Mouse (Mus musculus): ENCODE data around the gene Kcp. TPM values are rescaled to one million over a fixed set of nuclear protein-coding genes. Genes with fewer than 3 reads are reported as not detected.

Gene Kcp
- total and polyA plus RNA-seq, 3 experiments: 0.51 to 0.64 TPM; not detected in 1

DNA sequence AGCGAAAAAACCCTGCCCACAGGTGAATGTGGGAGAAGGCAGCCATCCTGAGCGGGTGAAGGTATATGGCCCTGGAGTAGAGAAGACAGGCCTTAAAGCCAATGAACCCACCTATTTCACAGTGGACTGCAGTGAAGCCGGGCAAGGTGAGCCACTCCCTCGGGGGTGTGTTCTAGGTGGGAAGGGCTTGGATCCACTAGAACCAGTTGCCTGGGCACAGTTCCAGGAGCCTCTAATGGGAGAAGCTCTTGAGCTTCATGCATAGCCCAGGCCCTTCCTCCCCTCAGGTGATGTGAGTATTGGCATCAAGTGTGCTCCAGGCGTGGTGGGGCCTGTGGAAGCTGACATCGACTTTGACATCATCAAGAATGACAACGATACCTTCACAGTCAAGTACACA lies 62.4 kb downstream of the Kcp start:
- no peaks in the 10 kb centered on the region for H3K9me3 ChIP-seq (replicated peaks; ENCODE audit: low read length)
- no peak overlapping the region for H3K27ac ChIP-seq (ENCODE audit: insufficient read depth, low read depth)
- dilution Hi-C loops (cut with MboI; ENCODE audit: extremely low pct_ligation_motif_present, extremely low pct_unique_long_range_greater_than_20kb, low sequenced_read_pairs) (no loop called here), in situ Hi-C loops (cut with MboI; ENCODE audit: low pct_ligation_motif_present, low pct_unique_long_range_greater_than_20kb, low sequenced_read_pairs) (loop anchor here (5.0 kb wide), 1 partner anchor 38 kb away; no protein-coding TSS in a partner anchor)
- H3K9ac ChIP-seq (ENCODE audit: insufficient read depth, low read depth): no peak overlapping the region
- H3K4me1 ChIP-seq (ENCODE audit: control insufficient read depth in 1 of 2, insufficient read depth in 2 of 2): peaks cover 7 to 9% of the 10 kb centered on the region in 2 experiments
- DNase-seq (ENCODE audit: extremely low read depth): no peak
- no peaks in the 10 kb centered on the region for H3K79me2 ChIP-seq (replicated peaks; ENCODE audit: control insufficient read depth, extremely low read depth, insufficient read depth, poor library complexity, severe bottlenecking)
- H3K36me3 ChIP-seq (replicated peaks in 1 of 2; ENCODE audit: control insufficient read depth in 1 of 2, insufficient read depth in 1 of 2, low read length in 1 of 2): peaks cover 9 to 17% of the 10 kb centered on the region in 2 experiments
- no peak overlapping the region for H3K4me3 ChIP-seq (replicated peaks in 1 of 3; ENCODE audit: low read depth in 2 of 3, low read length in 2 of 3, poor library complexity in 1 of 3)
- TF ChIP-seq ELF1 (IDR thresholded peaks at IDR 0.05; ENCODE audit: low read depth, low read length): no peak
- no peak for TF ChIP-seq IRF4 (IDR thresholded peaks at IDR 0.05; ENCODE audit: low read depth, low read length)
- TF ChIP-seq USF1 (IDR thresholded peaks at IDR 0.05; ENCODE audit: low read depth, low read length): no peak
- no peak for TF ChIP-seq HCFC1 (IDR thresholded peaks at IDR 0.05; ENCODE audit: low read depth, low read length)
- no peak for TF ChIP-seq JUND (conservative IDR thresholded peaks at IDR 0.05; ENCODE audit: low read depth, low read length)
- TF ChIP-seq POLR2A (IDR thresholded peaks at IDR 0.05; ENCODE audit: low read depth, low read length): no peak
- TF ChIP-seq USF2 (conservative IDR thresholded peaks at IDR 0.05; ENCODE audit: low read depth, low read length): no peak
- TF ChIP-seq TBP (conservative IDR thresholded peaks at IDR 0.05; ENCODE audit: low read depth, low read length): no peak
- TF ChIP-seq SIN3A (IDR thresholded peaks at IDR 0.05; ENCODE audit: low read length): no peak
- no peak for TF ChIP-seq ZKSCAN1 (IDR thresholded peaks at IDR 0.05; ENCODE audit: borderline replicate concordance, low read depth, low read length)
- no peak for TF ChIP-seq ZNF384 (IDR thresholded peaks at IDR 0.05; ENCODE audit: low read depth, low read length)
- no peak for TF ChIP-seq MAX (IDR thresholded peaks at IDR 0.05; ENCODE audit: low read length)
- no peak for TF ChIP-seq BHLHE40 (IDR thresholded peaks at IDR 0.05; ENCODE audit: low read depth, low read length)
- TF ChIP-seq MYC (IDR thresholded peaks at IDR 0.05; ENCODE audit: low read depth, low read length): no peak
- no peaks in the 10 kb centered on the region for H3K27me3 ChIP-seq (replicated peaks)
- H3K4me2 ChIP-seq (ENCODE audit: insufficient read depth, low read depth, poor library complexity, severe bottlenecking): no peak overlapping the region

DNA sequence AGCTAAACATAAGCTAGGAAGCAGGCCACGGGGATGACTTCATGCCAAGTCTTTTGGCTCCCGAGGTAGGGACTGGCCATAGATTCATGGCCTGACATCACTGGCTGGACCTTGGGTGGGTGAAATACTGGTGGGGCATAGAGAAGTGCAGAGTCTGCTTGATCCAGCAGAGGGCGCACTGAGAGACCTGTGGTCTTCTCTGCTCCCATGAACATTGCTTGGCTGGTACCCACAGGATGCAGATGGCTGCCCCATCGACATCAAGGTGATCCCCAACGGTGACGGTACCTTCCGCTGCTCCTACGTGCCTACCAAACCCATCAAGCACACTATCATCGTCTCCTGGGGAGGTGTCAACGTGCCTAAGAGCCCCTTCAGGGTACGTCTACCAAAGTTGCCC lies 63.0 kb downstream of the Kcp start:
- H3K27ac ChIP-seq (ENCODE audit: insufficient read depth, low read depth): no peak overlapping the region
- no peak overlapping the region for H3K4me3 ChIP-seq (replicated peaks in 1 of 3; ENCODE audit: low read depth in 2 of 3, low read length in 2 of 3, poor library complexity in 1 of 3)
- DNase-seq (ENCODE audit: extremely low read depth): no peak
- no peak overlapping the region for H3K4me2 ChIP-seq (ENCODE audit: insufficient read depth, low read depth, poor library complexity, severe bottlenecking)
- peaks cover 4 to 7% of the 10 kb centered on the region in 2 experiments; a peak in 3 of 4 replicates for H3K4me1 ChIP-seq (ENCODE audit: control insufficient read depth in 1 of 2, insufficient read depth in 2 of 2)
- no peak for TF ChIP-seq MEF2A (IDR thresholded peaks at IDR 0.05; ENCODE audit: borderline replicate concordance, low read depth, low read length)
- peak; percentile 53 for TF ChIP-seq RAD21 (IDR thresholded peaks at IDR 0.05; ENCODE audit: low read depth, low read length)
- peak; percentile 82 for TF ChIP-seq SMC3 (IDR thresholded peaks at IDR 0.05; ENCODE audit: low read depth, low read length)
- no peak for TF ChIP-seq MAFK (IDR thresholded peaks at IDR 0.05; ENCODE audit: insufficient replicate concordance, low read length)
- peak; percentile 71 to 78 for TF ChIP-seq CTCF (conservative IDR thresholded peaks at IDR 0.05 in 1 of 2, IDR thresholded peaks at IDR 0.05 in 1 of 2; ENCODE audit: low read depth in 2 of 2, low read length in 2 of 2)
- H3K27me3 ChIP-seq (replicated peaks): peaks cover 2% of the 10 kb centered on the region
- no peaks in the 10 kb centered on the region for H3K9me3 ChIP-seq (replicated peaks; ENCODE audit: low read length)
- H3K36me3 ChIP-seq (replicated peaks in 1 of 2; ENCODE audit: control insufficient read depth in 1 of 2, insufficient read depth in 1 of 2, low read length in 1 of 2): peaks cover 9 to 17% of the 10 kb centered on the region in 2 experiments
- in situ Hi-C loops (cut with MboI; ENCODE audit: low pct_ligation_motif_present, low pct_unique_long_range_greater_than_20kb, low sequenced_read_pairs) (loop anchor here (5.0 kb wide), 1 partner anchor 37 kb away; no protein-coding TSS in a partner anchor), dilution Hi-C loops (cut with MboI; ENCODE audit: extremely low pct_ligation_motif_present, extremely low pct_unique_long_range_greater_than_20kb, low sequenced_read_pairs) (no loop called here)
- no peak overlapping the region for H3K9ac ChIP-seq (ENCODE audit: insufficient read depth, low read depth)
- no peaks in the 10 kb centered on the region for H3K79me2 ChIP-seq (replicated peaks; ENCODE audit: control insufficient read depth, extremely low read depth, insufficient read depth, poor library complexity, severe bottlenecking)

Measured in CH12.LX (cell line).